In the genomic region with DNA sequence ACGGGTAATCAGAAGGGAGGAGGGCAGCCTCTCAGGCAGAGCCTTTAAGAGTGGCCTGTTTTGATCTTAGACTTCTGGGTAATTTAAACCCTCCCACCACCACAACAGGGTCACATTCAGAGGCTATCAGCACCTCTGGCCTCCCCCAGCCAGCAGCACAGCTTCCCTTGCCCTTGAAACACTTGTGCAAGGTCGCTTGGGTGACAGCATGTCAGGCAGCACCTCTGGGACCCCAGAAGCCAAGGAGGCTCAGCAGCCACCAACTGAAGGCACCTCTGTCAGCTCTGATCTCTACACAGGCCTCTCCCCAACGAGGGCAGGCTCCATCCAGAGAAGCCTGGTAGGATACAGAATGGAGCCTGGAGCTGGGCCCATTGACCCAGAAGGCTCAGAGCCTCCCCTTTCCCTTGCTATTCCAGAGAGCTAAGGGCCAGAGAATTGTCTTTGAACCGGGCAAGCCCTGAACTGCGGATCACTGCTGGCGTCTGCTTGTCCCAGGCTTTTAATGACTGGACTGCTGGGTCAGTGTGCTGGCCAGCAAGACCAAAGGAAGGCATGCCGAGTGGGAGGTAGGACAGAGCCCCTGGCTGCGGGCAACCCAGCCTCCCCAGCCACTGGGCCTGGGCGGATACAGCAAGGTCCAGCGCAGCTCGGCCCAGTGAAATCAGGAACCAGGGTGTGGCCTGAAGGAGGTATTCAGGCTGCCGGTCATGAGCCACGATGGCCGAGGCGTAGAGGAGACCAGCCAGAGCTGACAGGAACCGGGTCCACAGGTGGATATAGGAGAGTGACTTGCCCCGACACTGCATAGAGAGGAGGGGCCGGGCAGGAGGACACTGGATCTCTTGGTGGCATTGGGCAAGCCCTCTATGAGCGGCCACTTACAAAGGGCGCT, we compare ENCODE assay signal across 8 mouse cellular contexts. TPM values are rescaled to one million over a fixed set of nuclear protein-coding genes. Genes with fewer than 3 reads are reported as not detected.
DNase-seq lines count a peak whose midpoint lies in the region; ATAC-seq and TF ChIP-seq lines count a peak whose summit lies in the region.

No protein-coding gene starts in this region.

- ATAC-seq in heart, embryonic 13.5 days (ENCODE audit: extremely low read depth, insufficient number of reproducible peaks, low FRiP score, low TSS enrichment) = peak; percentile 51; the same call in 1 of the 2 replicates
- ATAC-seq in lung, embryonic 14.5 days (ENCODE audit: insufficient read depth) = no peak
- peak; percentile 54; the same call in 1 of the 2 replicates for ATAC-seq in hindbrain, postnatal 0 days

- H3K27ac ChIP-seq in heart, embryonic 13.5 days (replicated peaks) = peak overlapping the region; percentile 92
- H3K27ac ChIP-seq in lung, embryonic 14.5 days (ENCODE audit: low read depth) = no peak overlapping the region
- H3K27ac ChIP-seq in hindbrain, postnatal 0 days = peak overlapping the region; percentile 58; the same call in 1 of the 2 replicates
- no peak overlapping the region for H3K27ac ChIP-seq in small intestine, adult 2 months (ENCODE audit: insufficient read depth, low read depth, low read length)

- H3K4me1 ChIP-seq in heart, embryonic 13.5 days = peaks cover 48% of the 10 kb centered on the region
- 0 out of 2 replicates have a peak, but pooled peaks cover 2% of the 10 kb centered on the region for H3K4me1 ChIP-seq in lung, embryonic 14.5 days (ENCODE audit: insufficient read depth)
- H3K4me1 ChIP-seq in hindbrain, postnatal 0 days (ENCODE audit: insufficient read depth, low read length) = no peaks in the 10 kb centered on the region
- H3K4me1 ChIP-seq in small intestine, adult 2 months (ENCODE audit: control insufficient read depth, insufficient read depth, insufficient read length, low read length) = no peaks in the 10 kb centered on the region

- intact Hi-C loops in heart, postnatal 25 days (cut with DNase I) = no loop called here

- DNase-seq in heart, postnatal 25 days (ENCODE audit: low spot score) = no peak
- no peak for DNase-seq in lung, embryonic 14.5 days
- DNase-seq in lung, postnatal 10 days = no peak
- no peak for DNase-seq in hindbrain, postnatal 0 days (ENCODE audit: low spot score)
- no peak for DNase-seq in right cerebral cortex, adult 18-20 months
- no peak for DNase-seq in cerebellum, adult 8-10 months

- peak overlapping the region; percentile 74 for H3K9ac ChIP-seq in heart, embryonic 13.5 days
- no peak overlapping the region for H3K9ac ChIP-seq in lung, embryonic 14.5 days
- H3K9ac ChIP-seq in hindbrain, postnatal 0 days (replicated peaks; ENCODE audit: low read length) = no peak overlapping the region

- H3K9me3 ChIP-seq in heart, embryonic 13.5 days = no peaks in the 10 kb centered on the region
- no peaks in the 10 kb centered on the region for H3K9me3 ChIP-seq in lung, embryonic 14.5 days (ENCODE audit: low read depth, low read length)
- H3K9me3 ChIP-seq in hindbrain, postnatal 0 days (ENCODE audit: low read length) = no peaks in the 10 kb centered on the region

- peak overlapping the region; percentile 38 for H3K4me2 ChIP-seq in heart, embryonic 13.5 days
- peak overlapping the region; percentile 18; the same call in 1 of the 2 replicates for H3K4me2 ChIP-seq in lung, embryonic 14.5 days
- 0 out of 2 replicates have a peak overlapping the region, but pooled peaks have one; percentile 3 for H3K4me2 ChIP-seq in hindbrain, postnatal 0 days (ENCODE audit: low read depth, low read length)

- peaks cover 31% of the 10 kb centered on the region for H3K36me3 ChIP-seq in heart, embryonic 13.5 days
- H3K36me3 ChIP-seq in lung, embryonic 14.5 days (ENCODE audit: insufficient read depth) = peaks cover 14% of the 10 kb centered on the region; the same call in 1 of the 2 replicates
- peaks cover 10% of the 10 kb centered on the region; the same call in 1 of the 2 replicates for H3K36me3 ChIP-seq in hindbrain, postnatal 0 days (ENCODE audit: insufficient read depth, low read length)
- no peaks in the 10 kb centered on the region for H3K36me3 ChIP-seq in small intestine, adult 2 months (ENCODE audit: control insufficient read depth, insufficient read depth, low read length)

- peak overlapping the region; percentile 19 for H3K4me3 ChIP-seq in heart, embryonic 13.5 days
- H3K4me3 ChIP-seq in lung, embryonic 14.5 days (ENCODE audit: low read depth, low read length) = no peak overlapping the region
- H3K4me3 ChIP-seq in hindbrain, postnatal 0 days (ENCODE audit: low read length) = no peak overlapping the region
- peak overlapping the region; percentile 23 for H3K4me3 ChIP-seq in small intestine, adult 2 months (ENCODE audit: low read depth, low read length)

- 41% methylated on average over 20 of the region's 20 CpGs for WGBS in heart, embryonic 13.5 days
- WGBS in lung, embryonic 14.5 days = 66% methylated on average over 20 of the region's 20 CpGs
- WGBS in hindbrain, postnatal 0 days = 66% methylated on average over 20 of the region's 20 CpGs
- WGBS in small intestine, adult 2 months = 68% methylated on average over 20 of the region's 20 CpGs

- no peaks in the 10 kb centered on the region for H3K27me3 ChIP-seq in heart, embryonic 13.5 days (replicated peaks)
- H3K27me3 ChIP-seq in lung, embryonic 14.5 days (ENCODE audit: insufficient read depth, low read length) = no peaks in the 10 kb centered on the region
- no peaks in the 10 kb centered on the region for H3K27me3 ChIP-seq in hindbrain, postnatal 0 days (ENCODE audit: insufficient read depth, low read length)
- H3K27me3 ChIP-seq in small intestine, adult 2 months (ENCODE audit: control insufficient read depth, insufficient read depth, low read length) = no peaks in the 10 kb centered on the region

- no peak for TF ChIP-seq POLR2A in small intestine, adult 2 months (IDR thresholded peaks at IDR 0.05; ENCODE audit: low read depth, low read length)

- no peak for TF ChIP-seq CTCF in lung, embryonic 14.5 days (IDR thresholded peaks at IDR 0.05; ENCODE audit: low read depth)
- TF ChIP-seq CTCF in hindbrain, postnatal 0 days (IDR thresholded peaks at IDR 0.05; ENCODE audit: low read depth) = no peak
- TF ChIP-seq CTCF in small intestine, adult 2 months (IDR thresholded peaks at IDR 0.05; ENCODE audit: extremely low read depth, insufficient read length, insufficient replicate concordance, low read depth, low read length) = no peak

RNA-seq across cellular contexts. Expression of a gene that starts 10.3 kb away (rescaled TPM):
- polyA plus RNA-seq in heart, embryonic 13.5 days (2015; fragmentation: Nextera tagmentation; extraction: Ambion mirVana) = 19.6 and 20.9 TPM in 2 replicates
- total RNA-seq in heart, postnatal 25 days (2021) = 1 to 10 TPM; 6.5 to 7.8 TPM
- polyA plus RNA-seq in lung, embryonic 14.5 days (2014; fragmentation: Nextera tagmentation; extraction: Ambion mirVana) = 25.4 and 27.1 TPM in 2 replicates
- total RNA-seq in hindbrain, postnatal 0 days (2014; rRNA removed) = 83.9 and 92.9 TPM in 2 replicates
- polyA plus RNA-seq in hindbrain, postnatal 0 days (2015; fragmentation: Nextera tagmentation; extraction: Ambion mirVana) = 41.8 and 44.6 TPM in 2 replicates
- polyA plus RNA-seq in small intestine, adult 2 months (2012; rRNA removed) = 1.2 and 3.0 TPM in 2 replicates

RNA-seq across cellular contexts. Expression of a gene that starts 47.0 kb away (rescaled TPM):
- 35.7 and 37.4 TPM in 2 replicates for polyA plus RNA-seq in heart, embryonic 13.5 days (2015; fragmentation: Nextera tagmentation; extraction: Ambion mirVana)
- total RNA-seq in heart, postnatal 25 days (2021) = 10 to 100 TPM; 16.9 to 18.8 TPM
- 67.3 and 68.5 TPM in 2 replicates for polyA plus RNA-seq in lung, embryonic 14.5 days (2014; fragmentation: Nextera tagmentation; extraction: Ambion mirVana)
- total RNA-seq in hindbrain, postnatal 0 days (2014; rRNA removed) = 9.9 and 16.7 TPM in 2 replicates
- 42.1 and 45.4 TPM in 2 replicates for polyA plus RNA-seq in hindbrain, postnatal 0 days (2015; fragmentation: Nextera tagmentation; extraction: Ambion mirVana)
- 2.6 and 5.5 TPM in 2 replicates for polyA plus RNA-seq in small intestine, adult 2 months (2012; rRNA removed)

RNA-seq across cellular contexts. Expression of a gene that starts 59.2 kb away (rescaled TPM):
- polyA plus RNA-seq in heart, embryonic 13.5 days (2015; fragmentation: Nextera tagmentation; extraction: Ambion mirVana) = 13.8 and 14.0 TPM in 2 replicates
- total RNA-seq in heart, postnatal 25 days (2021) = 10 to 100 TPM; 25.8 to 31.2 TPM
- 11.1 and 13.0 TPM in 2 replicates for polyA plus RNA-seq in lung, embryonic 14.5 days (2014; fragmentation: Nextera tagmentation; extraction: Ambion mirVana)
- total RNA-seq in hindbrain, postnatal 0 days (2014; rRNA removed) = 28.8 and 33.1 TPM in 2 replicates
- polyA plus RNA-seq in hindbrain, postnatal 0 days (2015; fragmentation: Nextera tagmentation; extraction: Ambion mirVana) = 14.4 and 14.8 TPM in 2 replicates
- polyA plus RNA-seq in small intestine, adult 2 months (2012; rRNA removed) = 9.8 and 11.7 TPM in 2 replicates

Comparison
In these comparisons a context has a peak if more than half of its experiments do, and no peak if none do; other contexts are left out.
1. H3K27ac ChIP-seq: peak in heart, embryonic 13.5 days (single experiment) and hindbrain, postnatal 0 days (single experiment); none in lung, embryonic 14.5 days (single experiment) and small intestine, adult 2 months (single experiment).
2. H3K4me3 ChIP-seq: peak in heart, embryonic 13.5 days (single experiment) and small intestine, adult 2 months (single experiment); none in lung, embryonic 14.5 days (single experiment) and hindbrain, postnatal 0 days (single experiment).
3. Peak in every context shown above with its lines, with median percentiles within 50 percentile points of each other: H3K4me2 ChIP-seq.